Mouse (Mus musculus) testis, adult 2 months (tissue): ENCODE measurements at regions not wholly inside any gene's neighbourhood (a gene's known extent, or its start where the extent isn't known, plus 50 kb on each side); places are given as distances from the start of the nearest gene placed in this dataset.

Experiments used
- CTCF ChIP-seq: fragments of 200-500 bp; IDR thresholded peaks from 2 replicates; pipeline ENCODE4 v1.5.1; 2012; ENCODE audit warnings: low read depth, mild to moderate bottlenecking, inconsistent platforms, low read length, moderate library complexity; ENCODE audit not compliant: control insufficient read depth, insufficient read depth, insufficient replicate concordance
- POLR2A ChIP-seq: fragments of 200-500 bp; IDR thresholded peaks from 2 replicates; pipeline ENCODE4 v1.6.1; 2012; ENCODE audit warnings: low read depth, mild to moderate bottlenecking, inconsistent platforms, low read length, moderate library complexity; ENCODE audit not compliant: control insufficient read depth

- TF ChIP-seq POLR2A (no peak), CTCF (no peak)
Observed at GRCm38 (mm10) chr14:71671994-71672393, 819.6 kb downstream of the Gm9195 start.
